Mouse (Mus musculus) layer of hippocampus, adult 8-10 months (tissue): ENCODE measurements at regions not wholly inside any gene's neighbourhood (a gene's known extent, or its start where the extent isn't known, plus 50 kb on each side); places are given as distances from the start of the nearest gene placed in this dataset.

Experiments used
- DNase-seq, 2 experiments: peaks; one replicate each; pipeline ENCODE4 v3.0.0; 2022; ENCODE audit warnings: low spot score in 2 of 2

DNA sequence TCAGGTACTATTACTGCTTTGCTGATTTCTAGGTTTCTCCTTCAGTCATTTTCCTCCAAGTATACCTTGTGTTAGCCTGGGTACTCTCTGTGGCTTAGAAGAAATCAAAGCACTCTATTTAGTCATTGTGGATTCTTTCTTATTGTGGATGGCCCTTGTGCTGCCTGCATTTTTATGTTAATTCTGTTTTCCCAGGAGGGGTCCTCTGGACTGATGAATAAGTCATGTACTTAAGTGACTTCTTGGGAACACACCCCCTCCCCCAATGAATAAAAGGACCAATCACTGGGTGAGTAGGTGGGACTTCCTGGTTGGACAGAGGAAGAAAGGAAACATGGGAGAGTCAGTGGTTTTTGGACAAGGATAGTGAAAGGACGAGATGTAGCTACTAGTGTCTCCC, 128.1 kb upstream of the Cntn4 start:
- no peak for DNase-seq

- DNase-seq: no peak
These were observed 109.2 kb upstream of the Cntn4 start for GRCm38 (mm10) chr6:105568301-105568700.

- DNase-seq: peak; percentile 5 to 8
These were observed 108.4 kb upstream of the Cntn4 start for GRCm38 (mm10) chr6:105569103-105569502.

DNA sequence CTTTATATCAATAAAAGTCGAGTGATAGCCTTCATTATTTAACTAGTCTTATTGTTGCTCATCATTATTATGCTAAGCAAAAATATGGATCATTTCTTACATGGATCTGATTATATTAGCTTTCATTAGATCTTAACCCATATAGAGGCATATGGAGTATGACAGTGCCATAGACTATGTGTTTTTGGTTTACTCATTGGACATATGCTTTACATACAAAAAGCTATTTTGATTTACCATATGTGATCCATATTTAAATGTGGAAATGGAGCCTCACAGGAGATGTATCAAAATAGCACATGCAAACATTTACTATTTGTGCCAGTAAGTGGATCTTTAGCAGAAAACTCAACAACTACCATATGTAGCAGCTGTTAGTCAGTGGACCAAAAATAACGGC, 73.2 kb upstream of the Cntn4 start:
- no peak for DNase-seq
